Mouse (Mus musculus): Measurements from ENCODE around the gene Izumo2. TPM values are rescaled to one million over a fixed set of nuclear protein-coding genes. Genes with fewer than 3 reads are reported as not detected.
A peak's percentile ranks its signal among the peaks of the same experiment; 100 is the strongest.
"Not testable (repeated sequence)": the region's sequence is repeated elsewhere in the genome, so short reads cannot be mapped to it uniquely, and the experiment has no call there.

Gene Izumo2
- polyA plus RNA-seq, 1 experiment from 2014 or later: not detected

DNA sequence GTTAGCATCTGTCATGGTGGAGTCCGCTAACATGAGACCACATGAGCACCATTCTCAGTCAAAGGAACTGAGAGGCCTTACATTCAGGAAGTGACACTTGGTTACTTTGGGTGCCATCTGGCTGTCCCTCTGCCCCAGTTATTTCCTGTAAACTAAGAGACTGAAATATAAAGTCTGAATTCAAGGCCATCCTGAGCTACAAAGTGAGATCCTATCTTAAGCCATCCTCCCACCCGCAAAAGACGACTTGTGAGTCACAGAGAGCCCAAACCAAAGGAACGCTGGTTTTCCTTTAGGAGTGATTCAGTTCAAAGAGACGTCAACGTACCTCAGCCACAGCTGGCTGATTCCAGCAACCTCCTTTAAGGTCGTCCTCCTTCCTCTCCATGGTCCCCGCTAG lies 32.8 kb downstream of the Izumo2 start:
- Histone ChIP-seq H3K9ac (no peak overlapping the region), H3K4me2 (replicated peaks) (no peak overlapping the region), H3K36me3 (no peaks in the 10 kb centered on the region), H3K4me3 (no peak overlapping the region), H3K9me3 (no peaks in the 10 kb centered on the region), H3K27me3 (replicated peaks) (no peaks in the 10 kb centered on the region), H3K4me1 (0 out of 2 replicates have a peak, but pooled peaks cover 9% of the 10 kb centered on the region), H3K27ac (no peak overlapping the region)
- 89% methylated on average over 8 of the region's 8 CpGs for WGBS
- ATAC-seq (ENCODE audit: low FRiP score, low read depth): no peak

DNA sequence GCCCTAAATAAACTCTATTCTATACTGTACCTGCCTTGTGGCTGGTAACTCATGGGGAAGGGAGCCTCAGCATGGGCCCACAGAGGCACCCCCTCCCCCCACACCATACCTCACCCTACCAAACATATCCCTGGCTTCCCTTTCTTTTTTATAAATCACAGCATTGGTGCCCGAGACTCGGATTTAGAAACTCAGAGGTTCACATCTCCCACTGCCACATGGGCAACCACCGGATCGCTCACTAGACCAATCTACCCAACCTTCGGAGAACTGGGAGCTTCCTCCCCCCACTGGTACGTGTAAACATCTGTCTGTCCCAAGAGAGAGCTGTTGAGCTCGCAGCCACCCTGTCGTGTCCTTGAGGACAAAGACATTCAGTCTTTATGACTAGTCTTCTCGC lies 35.7 kb downstream of the Izumo2 start:
- H3K4me1 ChIP-seq: peaks cover 21% of the 10 kb centered on the region
- no peak overlapping the region for H3K4me3 ChIP-seq
- WGBS: 29% methylated on average over 9 of the region's 9 CpGs
- ATAC-seq (ENCODE audit: low FRiP score, low read depth): no peak
- H3K27ac ChIP-seq: no peak overlapping the region
- H3K4me2 ChIP-seq (replicated peaks): peak overlapping the region; percentile 71
- H3K9ac ChIP-seq: no peak overlapping the region; the same call in 1 of the 2 replicates
- H3K27me3 ChIP-seq (replicated peaks): no peaks in the 10 kb centered on the region
- no peaks in the 10 kb centered on the region for H3K9me3 ChIP-seq
- no peaks in the 10 kb centered on the region for H3K36me3 ChIP-seq

DNA sequence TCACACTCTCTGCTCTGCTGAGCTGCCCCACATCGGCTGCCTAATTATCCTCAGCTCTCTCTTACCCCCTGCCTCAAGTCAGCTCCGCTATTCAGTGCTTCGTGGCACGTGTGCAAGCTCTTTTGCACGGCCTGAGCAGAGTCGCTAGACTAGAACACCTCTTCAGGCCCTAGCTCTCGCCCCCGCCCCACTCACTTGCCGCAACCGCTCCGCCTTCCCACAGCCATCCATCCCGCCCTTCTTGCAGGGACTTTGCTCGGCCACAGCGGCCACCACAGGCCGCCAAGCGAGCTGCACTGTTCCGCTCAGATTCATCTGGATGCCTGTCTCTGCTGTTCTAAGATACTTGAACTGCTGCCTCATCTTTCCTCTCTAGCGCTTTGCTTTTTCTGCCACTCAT lies 36.5 kb downstream of the Izumo2 start:
- no peaks in the 10 kb centered on the region for H3K36me3 ChIP-seq
- peak overlapping the region; percentile 71 for H3K4me2 ChIP-seq (replicated peaks)
- ATAC-seq (ENCODE audit: low FRiP score, low read depth): peak; percentile 41
- peak overlapping the region; percentile 41 for H3K4me3 ChIP-seq
- no peaks in the 10 kb centered on the region for H3K27me3 ChIP-seq (replicated peaks)
- H3K27ac ChIP-seq: no peak overlapping the region
- peak overlapping the region; percentile 38 for H3K9ac ChIP-seq
- 2% methylated on average over 18 of the region's 18 CpGs for WGBS
- no peaks in the 10 kb centered on the region for H3K9me3 ChIP-seq
- H3K4me1 ChIP-seq: peaks cover 23% of the 10 kb centered on the region

DNA sequence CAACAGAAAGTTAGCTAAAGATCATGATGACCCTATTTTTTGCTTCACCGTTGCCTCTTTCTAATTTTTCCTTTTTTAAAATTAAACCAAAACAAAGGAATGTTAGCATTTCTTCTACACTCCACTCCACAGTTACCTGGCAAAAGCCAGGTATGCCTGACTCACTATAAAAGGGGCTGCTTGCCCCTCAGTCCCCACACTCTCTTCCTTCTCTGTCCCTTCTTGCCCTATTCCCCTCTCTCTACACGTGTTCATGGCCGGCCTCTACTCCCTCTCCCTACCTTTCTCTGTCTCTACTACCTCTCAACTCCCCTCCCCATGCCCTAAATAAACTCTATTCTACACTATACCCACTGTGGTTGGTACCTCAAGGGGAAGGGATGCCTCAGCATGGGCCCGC lies 38.6 kb downstream of the Izumo2 start:
- Histone ChIP-seq H3K9me3 (no peaks in the 10 kb centered on the region), H3K27ac (no peak overlapping the region), H3K4me3 (no peak overlapping the region), H3K9ac (no peak overlapping the region), H3K4me2 (replicated peaks) (peak overlapping the region; percentile 76; the same call in 1 of the 2 replicates), H3K4me1 (peaks cover 23% of the 10 kb centered on the region), H3K27me3 (replicated peaks) (no peaks in the 10 kb centered on the region), H3K36me3 (peaks cover 3% of the 10 kb centered on the region)
- no peak for ATAC-seq (ENCODE audit: low FRiP score, low read depth)
- 72% methylated on average over 4 of the region's 4 CpGs for WGBS

DNA sequence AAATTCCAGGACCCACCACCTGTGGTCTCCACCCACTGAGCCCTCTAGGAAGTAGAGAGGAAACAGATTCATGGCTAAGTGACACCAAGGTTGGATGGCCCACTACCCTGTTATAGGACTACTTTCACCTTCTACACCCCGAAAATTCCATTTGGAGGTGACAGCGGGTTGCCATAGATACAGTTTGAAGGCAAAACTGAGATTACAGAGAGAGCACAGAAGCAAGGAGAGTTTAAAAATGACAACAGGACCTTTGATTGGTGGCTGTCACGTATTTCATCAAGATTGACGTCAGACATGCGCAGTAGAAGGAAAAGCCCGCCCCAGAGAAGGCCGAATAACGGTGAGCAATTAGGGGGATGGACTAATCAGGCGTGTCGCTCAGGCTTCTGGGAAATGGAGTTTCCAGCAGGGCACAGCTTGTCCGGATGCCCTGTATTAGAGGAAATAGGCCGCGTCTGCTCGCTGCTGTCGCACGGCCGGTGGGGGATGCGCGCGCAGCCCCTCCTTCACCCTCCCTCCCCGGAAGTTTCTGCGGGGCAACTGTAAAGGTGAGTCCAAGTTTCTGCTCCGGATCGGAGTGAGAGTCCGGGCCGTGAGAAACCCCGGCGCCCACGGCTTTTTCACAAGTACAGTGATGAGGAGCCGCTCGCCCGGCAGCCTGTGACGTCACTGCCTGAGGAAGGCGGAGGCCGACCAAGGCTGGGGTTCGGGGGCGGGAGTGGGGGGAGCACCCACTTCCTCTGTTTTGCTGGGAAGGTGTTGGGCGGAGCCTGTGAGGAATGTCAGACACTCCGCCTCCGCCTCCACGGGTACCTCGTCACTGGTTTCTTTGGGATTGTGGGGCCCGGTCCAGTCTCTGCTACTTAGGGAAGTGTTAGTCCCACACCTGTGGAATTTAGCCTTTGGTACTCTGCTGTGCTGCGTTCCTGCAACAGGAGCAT lies 39.8 kb downstream of the Izumo2 start, which contains the start of gene Vrk3:
Gene Vrk3 (plus strand): TSS at position 313 of the 944 bp plus-strand sequence.
- peaks cover 23% of the 10 kb centered on the region for H3K4me1 ChIP-seq
- peak within 1 kb of the TSS; percentile 63 for H3K4me3 ChIP-seq
- ATAC-seq (ENCODE audit: low FRiP score, low read depth): peak; percentile 96
- H3K27me3 ChIP-seq (replicated peaks): no peaks in the 10 kb centered on the region
- under 1% methylated on average over 44 of the region's 44 CpGs for WGBS
- no peak within 1 kb of the TSS for H3K27ac ChIP-seq
- peaks cover 14% of the 10 kb centered on the region for H3K36me3 ChIP-seq
- H3K4me2 ChIP-seq (replicated peaks): peak within 1 kb of the TSS; percentile 76
- H3K9me3 ChIP-seq: no peaks in the 10 kb centered on the region
- peak within 1 kb of the TSS; percentile 59 for H3K9ac ChIP-seq

DNA sequence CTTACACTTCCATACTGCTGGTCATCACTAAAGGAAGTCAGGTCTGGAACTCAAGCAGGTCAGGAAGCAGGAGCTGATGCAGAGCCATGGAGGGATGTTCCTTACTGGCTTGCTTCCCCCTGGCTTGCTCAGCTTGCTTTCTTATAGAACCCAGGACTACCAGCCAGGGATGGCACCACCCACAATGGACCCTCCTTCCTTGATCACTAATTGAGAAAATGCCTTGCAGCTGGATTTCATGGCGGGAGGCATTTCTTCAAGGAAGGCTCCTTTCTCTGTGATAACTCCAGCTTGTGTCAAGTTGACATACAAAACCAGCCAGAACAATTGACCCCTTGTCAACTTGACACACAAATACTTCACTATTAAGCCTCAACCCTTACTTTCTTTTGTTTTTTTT lies 42.4 kb downstream of the Izumo2 start, which contains the start of gene Zfp473:
Gene Zfp473 (minus strand): TSS at position 101 of the 400 bp plus-strand sequence.
- Histone ChIP-seq H3K36me3 (peaks cover 40% of the 10 kb centered on the region), H3K4me1 (peaks cover 13% of the 10 kb centered on the region)
- not testable (repeated sequence) for H3K27me3 ChIP-seq (replicated peaks); H3K4me2 ChIP-seq (replicated peaks); ATAC-seq (ENCODE audit: low FRiP score, low read depth); H3K27ac ChIP-seq; H3K9me3 ChIP-seq; H3K9ac ChIP-seq; H3K4me3 ChIP-seq
- WGBS: 83% methylated on average over 1 of the region's 1 CpGs

DNA sequence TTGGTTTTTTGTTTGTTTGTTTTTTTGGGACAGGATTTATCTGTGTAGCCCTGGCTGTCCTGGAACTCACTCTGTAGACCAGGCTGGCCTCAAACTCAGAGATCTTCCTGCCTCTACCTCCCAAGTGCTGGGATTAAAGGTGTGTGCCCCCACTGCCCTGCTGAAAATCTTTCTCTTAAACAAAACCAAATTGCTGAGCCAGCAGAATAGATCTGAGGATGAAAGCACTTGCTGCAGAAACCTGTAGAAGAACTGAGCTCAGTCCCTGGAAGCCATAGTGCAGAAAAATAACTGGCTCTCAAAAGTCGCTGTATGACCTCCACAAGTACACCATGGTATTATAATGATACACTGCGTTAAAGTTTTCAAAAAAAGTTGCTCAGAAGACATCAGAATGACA lies 48.6 kb downstream of the Izumo2 start:
- no peak overlapping the region for H3K4me3 ChIP-seq
- H3K9ac ChIP-seq: no peak overlapping the region
- no peak overlapping the region for H3K27ac ChIP-seq
- H3K27me3 ChIP-seq (replicated peaks): no peaks in the 10 kb centered on the region
- no peaks in the 10 kb centered on the region for H3K9me3 ChIP-seq
- H3K4me1 ChIP-seq: no peaks in the 10 kb centered on the region
- no peak for ATAC-seq (ENCODE audit: low FRiP score, low read depth)
- no peak overlapping the region for H3K4me2 ChIP-seq (replicated peaks)
- 84% methylated on average over 2 of the region's 2 CpGs for WGBS
- peaks cover 90% of the 10 kb centered on the region for H3K36me3 ChIP-seq

DNA sequence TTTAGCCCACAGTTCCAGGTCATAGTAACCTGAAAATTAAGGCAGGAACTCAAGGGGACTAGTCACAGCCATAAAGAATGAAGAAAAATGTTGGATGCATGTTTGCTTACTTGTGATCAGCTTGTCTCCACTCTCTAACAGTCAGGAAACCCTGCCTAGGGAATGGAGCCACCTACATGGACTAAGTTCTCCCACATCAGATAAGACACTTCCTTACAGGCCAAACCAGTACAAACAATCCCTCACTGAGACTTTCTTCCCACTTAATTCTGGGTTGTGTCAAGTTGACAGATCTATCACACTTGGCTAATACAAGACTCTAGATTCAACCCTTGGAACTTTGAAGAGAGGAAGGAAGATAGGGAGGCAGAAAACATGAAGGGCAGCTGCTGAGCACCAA lies 51.8 kb downstream of the Izumo2 start:
- peaks cover 79% of the 10 kb centered on the region for H3K36me3 ChIP-seq

DNA sequence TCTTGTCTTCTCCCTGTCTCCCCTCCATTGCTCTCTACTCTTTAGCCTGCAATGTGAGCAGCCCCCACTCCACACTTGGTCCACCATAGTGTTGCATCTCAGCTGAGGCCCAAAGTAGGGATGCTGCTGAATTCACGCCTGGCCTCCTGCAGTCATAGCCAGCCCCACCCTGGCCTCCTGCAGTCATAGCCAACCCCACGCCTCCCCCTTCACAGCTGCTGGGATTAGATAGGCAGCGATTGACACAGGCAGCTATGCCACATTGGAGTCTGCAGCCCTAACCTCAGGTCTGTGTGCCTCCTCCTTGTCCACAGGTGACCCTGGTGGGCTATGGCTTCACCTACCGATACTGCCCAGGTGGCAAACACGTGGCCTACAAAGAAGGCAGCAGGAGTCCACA lies 59.6 kb downstream of the Izumo2 start:
- no peaks in the 10 kb centered on the region for H3K4me1 ChIP-seq
- H3K9ac ChIP-seq: no peak overlapping the region
- no peaks in the 10 kb centered on the region for H3K27me3 ChIP-seq (replicated peaks)
- no peak overlapping the region for H3K4me3 ChIP-seq
- WGBS: 80% methylated on average over 5 of the region's 5 CpGs
- no peak overlapping the region for H3K4me2 ChIP-seq (replicated peaks)
- peaks cover 74% of the 10 kb centered on the region for H3K36me3 ChIP-seq
- no peaks in the 10 kb centered on the region for H3K9me3 ChIP-seq
- ATAC-seq (ENCODE audit: low FRiP score, low read depth): no peak
- H3K27ac ChIP-seq: no peak overlapping the region

More for the DNA sequence above, 51.8 kb downstream of the Izumo2 start:
- Histone ChIP-seq H3K9me3 (no peaks in the 10 kb centered on the region), H3K4me1 (no peaks in the 10 kb centered on the region), H3K4me2 (replicated peaks) (no peak overlapping the region), H3K9ac (no peak overlapping the region), H3K4me3 (no peak overlapping the region), H3K27ac (no peak overlapping the region), H3K27me3 (replicated peaks) (no peaks in the 10 kb centered on the region)
- ATAC-seq (ENCODE audit: low FRiP score, low read depth): no peak

Other genes with a start within 250 kb of the Izumo2 start
- gene Aspdh, start 243.4 kb upstream of the Izumo2 start, polyA plus RNA-seq (2016; fragmentation: Nextera tagmentation; extraction: Ambion mirVana): 1.3 and 3.8 TPM in 2 replicates
- gene Josd2, start 240.8 kb upstream of the Izumo2 start, polyA plus RNA-seq (2016; fragmentation: Nextera tagmentation; extraction: Ambion mirVana): 61.5 and 61.7 TPM in 2 replicates
- 135 and 136 TPM in 2 replicates for gene Emc10, start 212.2 kb upstream of the Izumo2 start, polyA plus RNA-seq (2016; fragmentation: Nextera tagmentation; extraction: Ambion mirVana)
- gene Fam71e1, start 212.2 kb upstream of the Izumo2 start, polyA plus RNA-seq (2016; fragmentation: Nextera tagmentation; extraction: Ambion mirVana): 26.3 and 28.1 TPM in 2 replicates
- 0.11 and 0.14 TPM in 2 replicates for gene Mybpc2, start 184.1 kb upstream of the Izumo2 start, polyA plus RNA-seq (2016; fragmentation: Nextera tagmentation; extraction: Ambion mirVana)
- gene Spib, start 176.7 kb upstream of the Izumo2 start, polyA plus RNA-seq (2016; fragmentation: Nextera tagmentation; extraction: Ambion mirVana): 0.11 TPM in 1 of 2 replicates, not detected in the other
- gene Pold1, start 159.9 kb upstream of the Izumo2 start, polyA plus RNA-seq (2016; fragmentation: Nextera tagmentation; extraction: Ambion mirVana): 65.2 and 66.4 TPM in 2 replicates
- 69.5 and 71.2 TPM in 2 replicates for gene Nr1h2, start 154.8 kb upstream of the Izumo2 start, polyA plus RNA-seq (2016; fragmentation: Nextera tagmentation; extraction: Ambion mirVana)
- 0.74 and 1.5 TPM in 2 replicates for gene Napsa, start 136.4 kb upstream of the Izumo2 start, polyA plus RNA-seq (2016; fragmentation: Nextera tagmentation; extraction: Ambion mirVana)
- gene Kcnc3, start 118.1 kb upstream of the Izumo2 start, polyA plus RNA-seq (2016; fragmentation: Nextera tagmentation; extraction: Ambion mirVana): 2.6 and 3.7 TPM in 2 replicates
- gene Myh14, start 37.9 kb upstream of the Izumo2 start, polyA plus RNA-seq (2016; fragmentation: Nextera tagmentation; extraction: Ambion mirVana): 2.5 and 3.4 TPM in 2 replicates
- gene Vrk3, start 39.7 kb downstream of the Izumo2 start, polyA plus RNA-seq (2016; fragmentation: Nextera tagmentation; extraction: Ambion mirVana): 35.2 and 37.8 TPM in 2 replicates
- gene Zfp473, start 42.3 kb downstream of the Izumo2 start, polyA plus RNA-seq (2016; fragmentation: Nextera tagmentation; extraction: Ambion mirVana): 1.5 and 2.0 TPM in 2 replicates
- gene Nup62, start 107.3 kb downstream of the Izumo2 start, polyA plus RNA-seq (2016; fragmentation: Nextera tagmentation; extraction: Ambion mirVana): 71.3 and 74.7 TPM in 2 replicates
- gene Il4i1, start 107.6 kb downstream of the Izumo2 start, polyA plus RNA-seq (2016; fragmentation: Nextera tagmentation; extraction: Ambion mirVana): 1.5 and 1.6 TPM in 2 replicates
- 4.8 and 5.1 TPM in 2 replicates for gene Atf5, start 107.9 kb downstream of the Izumo2 start, polyA plus RNA-seq (2016; fragmentation: Nextera tagmentation; extraction: Ambion mirVana)
- 108 and 116 TPM in 2 replicates for gene Akt1s1, start 140.2 kb downstream of the Izumo2 start, polyA plus RNA-seq (2016; fragmentation: Nextera tagmentation; extraction: Ambion mirVana)
- gene Tbc1d17, start 140.3 kb downstream of the Izumo2 start, polyA plus RNA-seq (2016; fragmentation: Nextera tagmentation; extraction: Ambion mirVana): 95.4 and 101 TPM in 2 replicates
- gene Pnkp, start 148.4 kb downstream of the Izumo2 start, polyA plus RNA-seq (2016; fragmentation: Nextera tagmentation; extraction: Ambion mirVana): 32.3 and 39.3 TPM in 2 replicates
- gene Ptov1, start 161.0 kb downstream of the Izumo2 start, polyA plus RNA-seq (2016; fragmentation: Nextera tagmentation; extraction: Ambion mirVana): 630 and 637 TPM in 2 replicates
- gene Med25, start 184.0 kb downstream of the Izumo2 start, polyA plus RNA-seq (2016; fragmentation: Nextera tagmentation; extraction: Ambion mirVana): 156 and 158 TPM in 2 replicates
- gene Fuz, start 187.3 kb downstream of the Izumo2 start, polyA plus RNA-seq (2016; fragmentation: Nextera tagmentation; extraction: Ambion mirVana): 17.7 and 19.1 TPM in 2 replicates
- gene Ap2a1, start 220.8 kb downstream of the Izumo2 start, polyA plus RNA-seq (2016; fragmentation: Nextera tagmentation; extraction: Ambion mirVana): 97.9 and 100 TPM in 2 replicates
- 0.14 TPM in 1 of 2 replicates, not detected in the other for gene Tsks, start 234.5 kb downstream of the Izumo2 start, polyA plus RNA-seq (2016; fragmentation: Nextera tagmentation; extraction: Ambion mirVana)

Data from neural tube, embryonic 12.5 days (tissue).